Mouse (Mus musculus) forebrain, embryonic 14.5 days (tissue): ENCODE measurements around the gene Galr2. TPM values are rescaled to one million over a fixed set of nuclear protein-coding genes. Genes with fewer than 3 reads are reported as not detected.

ENCODE experiments used
- ATAC-seq: fragments of 200-750 bp; cut with Nextera tagmentation; 2 replicates; pipeline ENCODE4 v1.8.0; 2017; ENCODE audit warnings: mild to moderate bottlenecking, moderate library complexity
- DNase-seq: peaks from one replicate; pipeline ENCODE4 v3.0.0-alpha.2; 2015; ENCODE audit warnings: low spot score
- H3K27ac ChIP-seq: fragments of 300-500 bp; sonication (generic); 2 replicates; pipeline ENCODE4 v1.5.1; 2014; ENCODE audit warnings: low read depth, mild to moderate bottlenecking, control low read depth, low read length, moderate library complexity
- H3K27me3 ChIP-seq: fragments of 300-500 bp; sonication (generic); replicated peaks from 2 replicates; pipeline ENCODE4 v1.6.1; 2014; ENCODE audit warnings: low read length, control low read depth, mixed read lengths; ENCODE audit not compliant: control insufficient read depth, insufficient read depth
- H3K36me3 ChIP-seq: fragments of 300-500 bp; sonication (generic); 2 replicates; pipeline ENCODE4 v1.6.1; 2014; ENCODE audit warnings: low read length, control low read depth; ENCODE audit not compliant: control insufficient read depth, insufficient read depth
- H3K4me1 ChIP-seq: fragments of 300-500 bp; sonication (generic); 2 replicates; pipeline ENCODE4 v1.6.1; 2014; ENCODE audit warnings: antibody characterized with exemption, low read length, control low read depth; ENCODE audit not compliant: control insufficient read depth, insufficient read depth
- H3K4me2 ChIP-seq: fragments of 300-500 bp; sonication (generic); 2 replicates; pipeline ENCODE4 v1.6.1; 2014; ENCODE audit warnings: mild to moderate bottlenecking, control low read depth, low read length
- H3K4me3 ChIP-seq: fragments of 300-500 bp; sonication (generic); 2 replicates; pipeline ENCODE4 v1.5.1; 2014; ENCODE audit warnings: low read depth, low read length, control low read depth
- H3K9ac ChIP-seq: fragments of 300-500 bp; sonication (generic); 2 replicates; pipeline ENCODE4 v1.6.1; 2014; ENCODE audit warnings: mild to moderate bottlenecking, low read length, control low read depth, moderate library complexity
- H3K9me3 ChIP-seq: fragments of 300-500 bp; sonication (generic); replicated peaks from 2 replicates; pipeline ENCODE4 v1.6.1; 2016; ENCODE audit warnings: low read length, control low read depth, mixed read lengths; ENCODE audit not compliant: control insufficient read depth
- WGBS: fragments of 180-500 bp; shearing (Covaris S2); extraction: QIAGEN DNeasy Blood & Tissue Kit; methylation state at CpG from one replicate; pipeline ENCODE4 v1.1.7; 2014; 5-methylcytosine and 5-hydroxymethylcytosine counted together
- polyA plus RNA-seq: library from polyadenylated mRNA; unstranded; fragments of >200 nt; fragmentation: Nextera tagmentation; extraction: Ambion mirVana; gene quantifications from 2 replicates; pipeline ENCODE4 v1.2.1, GENCODE M21; 2014

The Galr2 gene
- polyA plus RNA-seq, 1 experiment from 2014 or later, result 0.09 TPM

GRCm38 (mm10) chr11:116247502-116248222 is 33.1 kb upstream of the Galr2 start:
- Histone ChIP-seq H3K9ac (no peak overlapping the region), H3K27me3 (no peaks in the 10 kb centered on the region), H3K4me2 (no peak overlapping the region), H3K9me3 (no peaks in the 10 kb centered on the region), H3K4me3 (no peak overlapping the region), H3K36me3 (peaks cover 100% of the 10 kb centered on the region), H3K4me1 (no peaks in the 10 kb centered on the region), H3K27ac (no peak overlapping the region)
- ATAC-seq (no peak), DNase-seq (no peak)
- WGBS, result 90% methylated on average over 14 of the region's 14 CpGs

- Histone ChIP-seq H3K27ac (no peak overlapping the region), H3K4me2 (no peak overlapping the region), H3K4me3 (no peak overlapping the region), H3K9me3 (no peaks in the 10 kb centered on the region), H3K36me3 (peaks cover 96% of the 10 kb centered on the region), H3K4me1 (no peaks in the 10 kb centered on the region), H3K27me3 (no peaks in the 10 kb centered on the region), H3K9ac (no peak overlapping the region)
- ATAC-seq (no peak), DNase-seq (no peak)
- 94% methylated on average over 8 of the region's 8 CpGs for WGBS
These were observed 29.8 kb upstream of the Galr2 start for GRCm38 (mm10) chr11:116250898-116251297.

- Histone ChIP-seq H3K27ac (no peak overlapping the region), H3K27me3 (no peaks in the 10 kb centered on the region), H3K9ac (no peak overlapping the region), H3K4me3 (no peak overlapping the region), H3K36me3 (peaks cover 94% of the 10 kb centered on the region), H3K4me2 (no peak overlapping the region), H3K9me3 (no peaks in the 10 kb centered on the region), H3K4me1 (no peaks in the 10 kb centered on the region)
- ATAC-seq, result no peak
- DNase-seq, result no peak
- 88% methylated on average over 3 of the region's 3 CpGs for WGBS
These were observed 27.6 kb upstream of the Galr2 start for GRCm38 (mm10) chr11:116253076-116253600.

GRCm38 (mm10) chr11:116254627-116255026 is 26.1 kb upstream of the Galr2 start:
- H3K27me3 ChIP-seq, result no peaks in the 10 kb centered on the region
- 86% methylated on average over 9 of the region's 9 CpGs for WGBS

GRCm38 (mm10) chr11:116255090-116255981 is 25.4 kb upstream of the Galr2 start:
- H3K9me3 ChIP-seq, result no peaks in the 10 kb centered on the region
- H3K4me3 ChIP-seq, result no peak overlapping the region
- ATAC-seq (no peak), DNase-seq (no peak)
- H3K4me2 ChIP-seq, result no peak overlapping the region
- no peaks in the 10 kb centered on the region for H3K27me3 ChIP-seq
- H3K36me3 ChIP-seq, result peaks cover 94% of the 10 kb centered on the region
- H3K9ac ChIP-seq, result no peak overlapping the region
- no peak overlapping the region for H3K27ac ChIP-seq
- WGBS, result 84% methylated on average over 22 of the region's 22 CpGs
- H3K4me1 ChIP-seq, result no peaks in the 10 kb centered on the region

More at GRCm38 (mm10) chr11:116254627-116255026, 26.1 kb upstream of the Galr2 start:
- H3K4me2 ChIP-seq, result no peak overlapping the region
- H3K27ac ChIP-seq, result no peak overlapping the region
- no peaks in the 10 kb centered on the region for H3K9me3 ChIP-seq
- DNase-seq (no peak), ATAC-seq (no peak)
- no peak overlapping the region for H3K9ac ChIP-seq
- H3K4me3 ChIP-seq, result no peak overlapping the region
- H3K36me3 ChIP-seq, result peaks cover 94% of the 10 kb centered on the region
- no peaks in the 10 kb centered on the region for H3K4me1 ChIP-seq

- WGBS, result 93% methylated on average over 9 of the region's 9 CpGs
- no peak overlapping the region for H3K9ac ChIP-seq
These were observed 24.6 kb upstream of the Galr2 start for GRCm38 (mm10) chr11:116255982-116256675.

GRCm38 (mm10) chr11:116259461-116259860 is 21.3 kb upstream of the Galr2 start:
- Histone ChIP-seq H3K4me2 (no peak overlapping the region), H3K9me3 (no peaks in the 10 kb centered on the region), H3K4me3 (no peak overlapping the region), H3K9ac (no peak overlapping the region), H3K4me1 (no peaks in the 10 kb centered on the region), H3K27me3 (no peaks in the 10 kb centered on the region), H3K27ac (no peak overlapping the region), H3K36me3 (peaks cover 95% of the 10 kb centered on the region)
- WGBS, result 97% methylated on average over 8 of the region's 8 CpGs
- no peak for ATAC-seq
- DNase-seq, result no peak

More at GRCm38 (mm10) chr11:116255982-116256675, 24.6 kb upstream of the Galr2 start:
- no peak overlapping the region for H3K27ac ChIP-seq
- DNase-seq (no peak), ATAC-seq (no peak)
- no peaks in the 10 kb centered on the region for H3K9me3 ChIP-seq
- no peak overlapping the region for H3K4me2 ChIP-seq
- H3K27me3 ChIP-seq, result no peaks in the 10 kb centered on the region
- H3K36me3 ChIP-seq, result peaks cover 94% of the 10 kb centered on the region
- H3K4me1 ChIP-seq, result no peaks in the 10 kb centered on the region
- H3K4me3 ChIP-seq, result no peak overlapping the region

- H3K27me3 ChIP-seq, result no peaks in the 10 kb centered on the region
- no peak overlapping the region for H3K9ac ChIP-seq
- no peak overlapping the region for H3K4me2 ChIP-seq
- ATAC-seq (no peak), DNase-seq (no peak)
- no peak overlapping the region for H3K4me3 ChIP-seq
- H3K27ac ChIP-seq, result no peak overlapping the region
- H3K9me3 ChIP-seq, result no peaks in the 10 kb centered on the region
- WGBS, result 92% methylated on average over 7 of the region's 7 CpGs
- no peaks in the 10 kb centered on the region for H3K4me1 ChIP-seq
- peaks cover 93% of the 10 kb centered on the region for H3K36me3 ChIP-seq
These were observed 20.5 kb upstream of the Galr2 start for GRCm38 (mm10) chr11:116260259-116260658.
